Comparison of ENCODE assay signal across 8 mouse cellular contexts in genomic region chr1:120072900-120073299, GRCm38 (mm10). TPM values are rescaled to one million over a fixed set of nuclear protein-coding genes. Genes with fewer than 3 reads are reported as not detected.
DNase-seq lines count a peak whose midpoint lies in the region; ATAC-seq lines count a peak whose summit lies in the region.

No protein-coding gene starts in this region.

- H3K4me2 ChIP-seq in embryonic facial prominence, embryonic 11.5 days (ENCODE audit: low read depth, low read length), result peak overlapping the region; percentile 81
- H3K4me2 ChIP-seq in limb, embryonic 12.5 days, result peak overlapping the region; percentile 88
- H3K4me2 ChIP-seq in midbrain, embryonic 14.5 days (ENCODE audit: low read length), result peak overlapping the region; percentile 75

- H3K4me1 ChIP-seq in embryonic facial prominence, embryonic 11.5 days (ENCODE audit: control insufficient read depth, insufficient read depth, low read length), result no peaks in the 10 kb centered on the region
- peaks cover 25% of the 10 kb centered on the region for H3K4me1 ChIP-seq in limb, embryonic 12.5 days (replicated peaks)
- peaks cover 4% of the 10 kb centered on the region for H3K4me1 ChIP-seq in midbrain, embryonic 14.5 days (ENCODE audit: control insufficient read depth, insufficient read depth, low read length)

- H3K36me3 ChIP-seq in embryonic facial prominence, embryonic 11.5 days (replicated peaks; ENCODE audit: control insufficient read depth, insufficient read depth, low read depth, low read length), result no peaks in the 10 kb centered on the region
- no peaks in the 10 kb centered on the region for H3K36me3 ChIP-seq in limb, embryonic 12.5 days
- no peaks in the 10 kb centered on the region for H3K36me3 ChIP-seq in midbrain, embryonic 14.5 days (ENCODE audit: control insufficient read depth, insufficient read depth, low read length)

- no peak for ATAC-seq in embryonic facial prominence, embryonic 11.5 days (replicated peaks; ENCODE audit: insufficient number of reproducible peaks, low FRiP score, low TSS enrichment, low read depth)
- ATAC-seq in limb, embryonic 12.5 days (ENCODE audit: insufficient number of reproducible peaks, insufficient read depth, low FRiP score, low TSS enrichment, low read depth), result no peak
- no peak for ATAC-seq in midbrain, embryonic 14.5 days (ENCODE audit: low FRiP score, low TSS enrichment)

- WGBS in embryonic facial prominence, embryonic 11.5 days, result 10% methylated on average over 16 of the region's 16 CpGs
- WGBS in limb, embryonic 12.5 days, result 12% methylated on average over 16 of the region's 16 CpGs
- WGBS in midbrain, embryonic 14.5 days, result 15% methylated on average over 16 of the region's 16 CpGs

- H3K9ac ChIP-seq in embryonic facial prominence, embryonic 11.5 days (replicated peaks; ENCODE audit: low read length), result no peak overlapping the region
- H3K9ac ChIP-seq in limb, embryonic 12.5 days (replicated peaks), result peak overlapping the region; percentile 45; the same call in 1 of the 2 replicates
- H3K9ac ChIP-seq in midbrain, embryonic 14.5 days (replicated peaks; ENCODE audit: low read length), result no peak overlapping the region

- peak overlapping the region; percentile 31; the same call in 1 of the 2 replicates for H3K4me3 ChIP-seq in embryonic facial prominence, embryonic 11.5 days (ENCODE audit: low read depth, low read length)
- peak overlapping the region; percentile 42 for H3K4me3 ChIP-seq in limb, embryonic 12.5 days (replicated peaks)
- peak overlapping the region; percentile 37 for H3K4me3 ChIP-seq in midbrain, embryonic 14.5 days (replicated peaks; ENCODE audit: low read depth, low read length)

- no peak overlapping the region for H3K27ac ChIP-seq in embryonic facial prominence, embryonic 11.5 days (replicated peaks; ENCODE audit: low read depth, low read length)
- no peak overlapping the region for H3K27ac ChIP-seq in limb, embryonic 12.5 days
- H3K27ac ChIP-seq in midbrain, embryonic 14.5 days (replicated peaks; ENCODE audit: low read depth, low read length), result no peak overlapping the region

- H3K27me3 ChIP-seq in embryonic facial prominence, embryonic 11.5 days (ENCODE audit: control insufficient read depth, insufficient read depth, low read length), result no peaks in the 10 kb centered on the region
- peaks cover 45% of the 10 kb centered on the region for H3K27me3 ChIP-seq in limb, embryonic 12.5 days
- H3K27me3 ChIP-seq in midbrain, embryonic 14.5 days (ENCODE audit: control insufficient read depth, insufficient read depth, low read length), result peaks cover 13% of the 10 kb centered on the region; the same call in 1 of the 2 replicates

- no peaks in the 10 kb centered on the region for H3K9me3 ChIP-seq in embryonic facial prominence, embryonic 11.5 days (replicated peaks; ENCODE audit: control insufficient read depth, low read length)
- no peaks in the 10 kb centered on the region for H3K9me3 ChIP-seq in limb, embryonic 12.5 days
- no peaks in the 10 kb centered on the region for H3K9me3 ChIP-seq in midbrain, embryonic 14.5 days (ENCODE audit: control insufficient read depth, low read length)

- DNase-seq in 3134 (ENCODE audit: extremely low read depth, insufficient read length, low spot score) (peak; percentile 76), NIH3T3 (ENCODE audit: low read depth) (peak; percentile 25), MN1 (ENCODE audit: low spot score) (no peak)
- DNase-seq in embryonic facial prominence, embryonic 11.5 days (ENCODE audit: low spot score), result no peak
- peak; percentile 46 for DNase-seq in heart, postnatal 4 days
- peak; percentile 30 for DNase-seq in midbrain, embryonic 14.5 days
- no peak for DNase-seq in layer of hippocampus, adult 11-12 months (ENCODE audit: low spot score)

RNA-seq across cellular contexts. Expression of gene Tmem37, which starts 1.0 kb away (rescaled TPM):
- 6.1 and 8.9 TPM in 2 replicates for polyA plus RNA-seq in embryonic facial prominence, embryonic 11.5 days (2014; fragmentation: Nextera tagmentation; extraction: Ambion mirVana)
- 1 to 10 TPM; 3.6 to 5.5 TPM for total RNA-seq in heart, postnatal 4 days (2021)
- polyA plus RNA-seq in limb, embryonic 12.5 days (2016; fragmentation: Nextera tagmentation; extraction: Ambion mirVana), result 2.6 and 3.9 TPM in 2 replicates
- 3.1 and 7.4 TPM in 2 replicates for polyA plus RNA-seq in midbrain, embryonic 14.5 days (2014; fragmentation: Nextera tagmentation; extraction: Ambion mirVana)

RNA-seq across cellular contexts. Expression of gene Dbi, which starts 48.0 kb away (rescaled TPM):
- polyA plus RNA-seq in embryonic facial prominence, embryonic 11.5 days (2014; fragmentation: Nextera tagmentation; extraction: Ambion mirVana), result 674 and 686 TPM in 2 replicates
- total RNA-seq in heart, postnatal 4 days (2021), result 100 to 1,000 TPM; 404 to 419 TPM
- 656 and 702 TPM in 2 replicates for polyA plus RNA-seq in limb, embryonic 12.5 days (2016; fragmentation: Nextera tagmentation; extraction: Ambion mirVana)
- polyA plus RNA-seq in midbrain, embryonic 14.5 days (2014; fragmentation: Nextera tagmentation; extraction: Ambion mirVana), result 759 and 1,068 TPM in 2 replicates

RNA-seq across cellular contexts. Expression of gene 3110009E18Rik, which starts 48.1 kb away (rescaled TPM):
- polyA plus RNA-seq in embryonic facial prominence, embryonic 11.5 days (2014; fragmentation: Nextera tagmentation; extraction: Ambion mirVana), result 20.7 and 21.1 TPM in 2 replicates
- 10 to 100 TPM in 1 of 2 experiments, 1 to 10 TPM in 1; 6.6 to 10.3 TPM for total RNA-seq in heart, postnatal 4 days (2021)
- 19.3 and 23.7 TPM in 2 replicates for polyA plus RNA-seq in limb, embryonic 12.5 days (2016; fragmentation: Nextera tagmentation; extraction: Ambion mirVana)
- 18.7 and 21.4 TPM in 2 replicates for polyA plus RNA-seq in midbrain, embryonic 14.5 days (2014; fragmentation: Nextera tagmentation; extraction: Ambion mirVana)

Comparison
In these comparisons a context has a peak if more than half of its experiments do, and no peak if none do; other contexts are left out.
1. DNase-seq: peak in 3134 (single experiment), NIH3T3 (single experiment), heart, postnatal 4 days (single experiment) and midbrain, embryonic 14.5 days (single experiment); none in embryonic facial prominence, embryonic 11.5 days (single experiment), MN1 (single experiment) and layer of hippocampus, adult 11-12 months (single experiment).
2. Peak in every context shown above with its lines, with median percentiles within 50 percentile points of each other: H3K4me2 ChIP-seq and H3K4me3 ChIP-seq.